Mouse (Mus musculus): ENCODE results near the gene Polr2b.

DNA sequence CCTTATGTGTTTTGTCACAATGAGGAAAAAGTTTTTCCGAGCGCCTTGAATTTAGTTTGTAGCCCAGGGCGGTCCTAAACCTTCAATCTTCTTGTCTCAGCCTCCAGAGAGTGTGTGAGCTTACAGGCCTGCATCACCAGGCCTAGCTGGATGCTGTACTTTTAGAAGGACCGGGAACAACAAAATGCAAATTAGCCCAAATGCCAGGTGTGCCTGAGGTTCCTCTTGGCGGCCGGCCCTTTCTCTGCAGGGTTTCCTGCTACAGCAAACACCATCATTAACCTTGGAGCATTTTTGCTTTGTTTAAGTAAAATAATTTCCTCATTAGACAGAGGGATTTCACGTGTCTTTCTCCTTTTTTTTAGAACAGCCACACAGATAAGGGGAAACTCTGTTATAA, 58.2 kb downstream of the Polr2b start:
- TF ChIP-seq CTCF (IDR thresholded peaks at IDR 0.05; ENCODE audit: low read depth, low read length) (no peak), POLR2A (IDR thresholded peaks at IDR 0.05; ENCODE audit: borderline replicate concordance, low read depth, low read length) (no peak)

Measured in bone marrow macrophage, adult 2 months (primary cell).